Mouse (Mus musculus) lung, adult 18-20 months (tissue): ENCODE measurements around the gene Serpina3k.
A peak's percentile ranks its signal among the peaks of the same experiment; 100 is the strongest.
"Not testable (repeated sequence)": the region's sequence is repeated elsewhere in the genome, so short reads cannot be mapped to it uniquely, and the experiment has no call there.

Experiments
- DNase-seq, 2 experiments: peaks; one replicate each; pipeline ENCODE4 v3.0.0; 2022; ENCODE audit warnings: mixed read lengths in 2 of 2

Gene Serpina3k

DNA sequence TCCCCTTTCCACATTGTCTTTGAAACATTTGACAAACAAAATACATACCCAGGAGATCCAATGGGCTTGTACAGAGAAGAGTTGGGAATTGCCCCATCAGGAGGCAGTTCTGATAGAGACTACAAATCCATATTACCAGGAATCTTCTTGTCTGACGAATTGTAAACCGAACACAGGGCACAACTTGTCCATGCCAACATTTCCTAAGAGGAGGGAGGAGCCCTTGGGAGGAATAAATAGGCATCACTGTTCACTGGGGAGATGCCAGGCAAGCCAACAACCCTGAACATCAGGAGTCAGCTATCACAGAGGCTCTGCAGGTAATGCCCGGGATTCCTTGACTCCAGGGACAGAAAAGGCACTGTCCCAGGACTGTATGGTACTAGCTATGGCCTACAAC lies at the start of gene Serpina3k, which contains the start of gene Serpina3m:
Serpina3k (plus strand) TSS at position 261 of the 400 bp plus-strand sequence.
Serpina3m (plus strand) TSS at position 261 of the 400 bp plus-strand sequence.
- DNase-seq = not testable (repeated sequence)

DNA sequence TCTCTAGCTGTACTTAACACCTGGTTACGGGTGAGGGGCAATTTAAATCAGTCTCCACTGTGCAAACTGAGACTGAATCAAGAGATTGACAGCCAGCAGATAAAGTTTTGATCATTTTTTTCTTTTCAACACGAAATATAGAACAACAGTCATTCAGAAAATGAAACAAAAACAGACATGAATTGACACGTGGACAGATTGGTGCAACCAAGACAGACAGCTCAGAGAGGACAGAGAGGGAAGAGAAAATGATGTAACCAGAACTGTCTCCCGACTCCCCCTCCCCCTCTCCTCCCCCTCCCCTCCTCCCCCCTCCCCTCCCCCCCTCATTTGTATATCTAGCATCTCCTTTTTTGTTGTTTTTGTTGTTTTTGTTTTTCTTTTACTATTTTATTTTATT lies 48.4 kb upstream of the Serpina3k start:
- DNase-seq = no peak

DNA sequence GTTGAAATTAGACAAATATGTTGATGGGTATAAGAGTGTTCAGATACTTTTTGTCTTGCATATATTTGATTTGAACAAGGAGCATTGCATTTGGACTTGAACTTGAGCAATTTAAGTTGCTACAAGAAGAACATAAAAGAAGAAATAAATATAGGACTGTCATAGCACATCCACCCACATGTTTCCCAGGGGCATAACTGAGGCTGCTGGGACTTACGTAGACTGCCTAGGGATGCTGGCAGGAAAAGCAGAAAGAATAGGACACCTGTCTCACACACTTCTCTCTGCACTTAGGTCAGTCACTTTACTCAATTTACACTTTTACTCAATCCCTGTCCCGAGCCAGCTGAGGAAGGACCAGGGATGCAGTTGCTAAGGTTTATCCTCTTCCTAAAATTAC lies 44.3 kb upstream of the Serpina3k start:
- DNase-seq = no peak

DNA sequence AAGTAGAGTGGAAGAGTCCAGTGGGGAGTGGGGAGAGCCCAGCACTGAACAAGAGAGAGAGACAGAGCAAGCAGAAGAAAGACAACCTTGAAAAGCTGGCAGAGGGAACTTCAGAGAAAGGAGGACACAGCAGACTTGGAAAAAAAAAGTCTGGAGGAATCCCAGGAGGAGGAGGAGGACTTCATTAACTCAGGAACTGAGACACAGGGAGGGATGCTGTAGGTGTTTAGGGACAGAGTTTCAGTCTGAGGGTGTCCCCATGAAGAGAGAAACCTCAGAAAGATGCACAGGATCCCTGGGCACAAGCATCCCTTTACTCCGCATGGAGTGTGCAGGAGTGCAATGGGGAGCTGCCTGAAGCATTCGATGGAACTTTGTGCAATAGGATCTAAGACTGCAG lies 40.2 kb upstream of the Serpina3k start:
- DNase-seq = no peak

DNA sequence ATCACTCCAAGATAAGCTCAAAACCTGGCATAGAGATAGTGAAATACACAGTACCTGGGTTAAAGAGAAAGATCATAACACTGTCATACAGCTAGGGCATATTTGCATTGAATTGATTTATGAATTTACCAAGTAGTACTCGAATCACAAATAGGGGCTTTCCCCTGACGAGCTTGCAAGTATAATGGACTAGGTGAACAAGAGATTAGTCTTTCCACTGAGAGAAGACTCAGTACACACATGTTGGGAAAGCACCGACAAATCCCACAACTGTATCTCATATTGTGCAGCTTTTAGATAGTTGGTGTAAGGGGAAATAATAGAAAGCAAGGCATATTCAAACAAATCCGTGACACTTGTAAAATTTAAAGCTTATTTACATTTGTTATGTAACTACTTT lies 32.3 kb upstream of the Serpina3k start:
- DNase-seq = no peak

DNA sequence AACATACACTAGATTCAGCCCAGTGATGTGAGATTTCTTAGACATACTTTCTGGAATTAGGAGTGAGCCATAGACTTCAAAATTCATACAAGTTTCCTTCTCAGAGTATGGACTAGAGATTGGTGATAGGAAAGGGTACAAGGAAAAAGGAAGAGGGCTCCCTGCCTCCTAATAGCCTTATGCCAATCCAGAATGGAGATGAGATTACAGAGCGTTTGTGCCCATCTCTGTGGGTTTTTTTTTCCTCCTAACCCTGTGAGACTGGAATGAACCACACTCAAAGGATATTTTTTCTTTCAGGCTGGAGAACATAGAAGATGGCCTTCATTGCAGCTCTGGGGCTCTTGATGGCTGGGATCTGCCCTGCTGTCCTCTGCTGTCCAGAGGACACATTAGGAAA lies 24.0 kb upstream of the Serpina3k start, which contains the start of gene Serpina3j:
Serpina3j (plus strand) TSS at position 301 of the 400 bp plus-strand sequence.
- DNase-seq = no peak

DNA sequence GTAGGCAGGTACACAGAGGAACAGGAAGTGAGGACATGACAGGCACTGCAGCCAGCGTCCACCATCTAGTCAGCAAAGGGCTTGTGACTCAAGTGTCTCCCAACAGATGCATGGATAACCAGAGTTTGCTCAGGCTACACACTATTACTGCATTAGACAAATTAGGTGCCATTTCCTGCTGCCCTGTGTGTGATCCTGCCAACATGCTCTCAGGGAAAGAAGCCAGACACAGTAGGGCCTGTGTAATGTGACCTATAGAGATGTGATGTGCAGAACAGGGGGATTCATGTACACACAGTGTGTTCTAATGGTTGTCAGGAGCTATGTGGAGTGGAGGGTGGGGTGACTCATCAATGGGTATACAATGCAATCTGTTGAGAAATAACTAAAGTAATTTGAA lies 15.8 kb upstream of the Serpina3k start:
- no peak for DNase-seq

DNA sequence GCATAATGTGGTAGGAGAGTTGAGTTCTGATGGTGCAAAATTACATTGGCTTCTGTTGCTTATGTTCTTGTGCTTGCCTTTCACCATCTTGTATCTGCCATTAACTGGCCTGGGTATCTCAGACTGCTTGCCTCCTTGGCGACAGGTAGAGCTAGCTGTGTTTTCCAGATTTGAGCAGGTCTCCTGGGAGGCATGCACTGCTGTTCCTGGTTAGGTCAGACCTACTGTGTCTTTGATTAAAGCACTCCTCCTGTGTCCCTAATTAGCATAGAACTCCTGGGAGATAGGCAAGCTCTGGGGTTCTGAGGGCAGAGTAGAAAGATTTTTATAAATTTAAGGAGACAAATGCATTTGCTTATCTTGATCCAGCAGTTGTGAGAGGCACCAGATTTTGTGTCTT lies 6.6 kb upstream of the Serpina3k start:
- DNase-seq = no peak

DNA sequence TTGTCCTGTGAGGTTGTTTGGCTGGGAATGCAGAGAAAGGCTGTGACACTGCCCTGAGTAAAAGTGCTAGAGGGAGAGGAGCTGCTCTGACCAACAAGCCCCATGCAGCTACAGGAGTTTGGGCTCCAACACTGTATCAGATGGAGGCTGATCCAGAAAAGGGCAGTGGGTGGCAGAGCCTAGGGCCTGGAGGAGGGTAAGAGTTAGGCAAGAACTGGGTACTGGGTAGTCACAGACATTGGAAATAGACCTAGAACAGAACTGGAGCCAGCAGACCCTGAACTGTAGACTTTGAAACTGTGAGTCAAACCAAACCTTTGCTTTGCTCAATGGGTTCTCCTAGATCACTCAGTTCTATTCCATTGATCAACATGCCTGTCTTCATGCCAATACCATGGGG lies 1.4 kb upstream of the Serpina3k start:
- DNase-seq = not testable (repeated sequence)

DNA sequence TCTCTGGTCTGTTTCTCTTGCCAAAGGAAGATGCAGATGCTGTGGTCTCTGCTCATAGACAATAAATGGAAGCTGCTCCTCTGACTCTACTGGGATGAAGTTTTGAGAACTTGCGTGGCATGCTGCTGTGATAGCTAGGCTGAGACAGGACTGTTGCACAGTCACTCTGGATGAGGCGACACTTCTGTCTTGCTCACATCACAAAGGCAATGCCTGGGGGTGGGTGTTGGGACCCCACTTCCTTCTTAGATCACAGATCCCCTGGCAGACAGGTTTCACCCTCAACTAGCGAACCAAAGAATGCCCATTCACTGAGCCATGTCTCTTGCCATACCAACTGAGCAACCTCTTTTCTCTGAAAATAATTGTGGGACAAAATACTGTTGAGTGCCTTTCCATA lies 419 bp downstream of the Serpina3k start:
- no peak for DNase-seq

DNA sequence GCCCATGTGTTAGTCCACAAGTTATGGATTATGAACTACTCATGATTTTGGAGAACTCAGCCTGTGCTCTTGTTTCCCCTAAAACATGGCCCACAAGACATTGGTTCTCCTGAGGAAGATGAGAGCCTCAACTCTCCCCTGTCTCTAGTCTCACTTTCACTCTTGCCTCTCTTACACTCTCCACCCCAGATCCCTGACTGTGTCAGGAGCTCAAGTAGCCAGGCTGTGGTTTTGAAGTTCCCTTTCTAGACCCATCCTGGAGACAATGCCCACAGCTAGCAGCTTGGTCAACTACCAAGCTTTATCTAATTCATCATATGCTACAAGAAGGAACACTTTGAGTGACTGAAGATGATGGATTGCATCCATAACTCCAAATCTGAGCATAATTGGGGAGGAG lies 4.2 kb downstream of the Serpina3k start:
- DNase-seq = not testable (repeated sequence)

DNA sequence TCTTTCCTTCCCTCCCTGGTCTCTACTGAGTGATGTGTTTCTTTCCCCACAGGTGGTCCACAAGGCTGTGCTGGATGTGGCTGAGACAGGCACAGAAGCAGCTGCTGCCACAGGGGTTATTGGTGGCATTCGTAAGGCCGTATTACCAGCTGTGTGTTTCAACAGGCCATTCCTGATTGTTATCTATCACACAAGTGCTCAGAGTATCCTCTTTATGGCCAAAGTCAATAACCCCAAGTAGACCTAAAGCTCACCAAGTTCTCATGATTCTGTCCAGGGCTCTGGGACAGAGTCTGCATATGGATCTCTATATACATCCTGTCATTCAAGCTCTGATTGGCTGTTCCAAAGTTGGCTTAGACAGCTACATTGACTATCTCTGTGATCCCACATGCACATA lies 6.9 kb downstream of the Serpina3k start:
- no peak for DNase-seq

DNA sequence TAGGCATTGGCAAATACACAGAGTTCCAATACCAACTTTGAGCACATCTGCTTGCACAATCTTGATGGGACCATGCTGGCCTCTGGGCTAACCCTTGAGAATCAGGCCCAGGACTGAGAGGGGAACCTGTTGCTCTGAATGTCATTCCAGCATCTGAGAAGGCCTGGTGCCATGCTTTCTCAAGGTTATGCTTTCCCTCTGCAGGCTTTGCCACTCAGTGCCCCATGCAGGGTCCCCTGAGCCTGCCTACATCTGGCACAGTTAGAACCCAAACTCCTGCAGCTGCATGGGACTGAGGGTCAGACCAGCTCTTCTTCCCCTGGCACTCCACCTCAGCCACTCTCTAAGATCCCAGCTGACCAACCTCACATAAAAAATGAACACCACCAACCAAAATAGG lies 7.4 kb downstream of the Serpina3k start:
- DNase-seq = no peak

DNA sequence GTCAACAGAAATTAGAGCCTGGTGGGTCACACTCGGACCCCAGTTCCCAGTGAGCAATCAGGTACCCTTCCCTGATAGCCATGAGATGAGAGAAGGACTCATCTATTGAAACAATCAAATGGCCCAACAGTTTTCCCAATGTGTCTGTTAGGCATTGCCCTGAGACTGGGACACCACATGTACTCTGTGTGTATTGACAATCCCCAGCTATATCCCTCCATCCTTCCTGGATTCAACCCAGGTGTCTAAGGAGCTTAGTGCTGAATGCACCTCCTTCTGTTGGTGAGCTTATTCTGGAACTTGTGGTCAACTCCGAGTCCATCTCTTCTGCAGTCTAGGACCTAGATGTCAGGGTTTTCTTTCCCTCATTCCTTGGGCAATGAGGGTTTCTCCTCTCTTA lies 8.8 kb downstream of the Serpina3k start:
- DNase-seq = no peak

DNA sequence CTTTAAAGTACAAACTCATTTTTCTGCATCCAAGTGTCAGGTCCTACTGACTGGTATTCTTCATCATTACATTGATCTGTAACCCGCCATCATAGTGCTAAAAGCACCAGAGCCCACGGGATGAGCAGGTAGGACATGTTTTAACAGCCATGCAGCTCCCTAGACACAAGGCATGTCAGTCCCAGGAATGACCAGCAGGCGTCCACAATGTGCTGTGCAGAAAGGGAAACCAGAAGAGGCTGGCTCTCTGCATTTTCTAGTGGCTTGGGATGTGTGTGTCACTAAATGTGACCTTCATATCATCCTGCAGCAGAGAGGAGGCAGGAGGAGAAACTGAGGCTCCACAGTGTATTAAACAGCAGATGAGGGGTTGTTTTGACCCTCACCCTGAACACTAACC lies 13.5 kb downstream of the Serpina3k start:
- DNase-seq = peak; percentile 22 to 25

DNA sequence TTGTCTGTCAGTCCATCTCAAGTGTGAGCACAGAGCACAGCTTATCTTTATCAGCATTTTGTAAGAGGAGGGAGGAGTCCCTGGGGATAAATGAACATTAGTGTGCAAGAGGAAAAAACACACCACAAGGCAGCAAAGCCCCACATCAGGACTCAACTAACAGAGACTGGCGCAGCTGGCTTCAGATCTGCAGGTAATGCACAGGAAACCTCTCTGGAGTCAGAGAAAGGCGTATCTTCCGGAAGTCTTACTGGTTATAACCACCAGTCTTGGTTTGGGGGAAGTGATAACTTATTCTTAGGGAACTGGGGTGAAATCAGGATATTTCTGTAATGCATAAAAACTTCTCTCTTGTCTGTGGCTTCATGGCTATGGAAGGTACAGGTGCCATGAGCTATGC lies 17.7 kb downstream of the Serpina3k start:
- DNase-seq = no peak

DNA sequence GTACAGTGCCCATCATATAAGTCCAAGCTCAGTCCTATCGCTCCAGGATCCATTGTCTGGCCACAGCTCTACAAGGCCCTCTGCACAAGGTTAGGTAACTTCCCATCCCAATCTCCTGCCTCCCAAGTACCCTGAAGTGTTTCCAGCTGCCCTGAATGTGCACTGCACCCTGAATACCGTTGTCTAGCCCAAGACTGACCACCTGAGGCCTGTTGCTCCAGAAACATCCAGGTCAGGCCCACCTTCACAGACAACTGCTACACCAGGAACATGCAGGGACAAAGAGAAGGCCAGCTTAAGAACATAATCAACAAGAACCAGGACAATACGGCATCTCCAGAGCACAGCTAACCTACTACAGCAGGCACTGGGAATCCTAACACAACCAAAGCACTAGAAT lies 31.7 kb downstream of the Serpina3k start:
- no peak for DNase-seq

DNA sequence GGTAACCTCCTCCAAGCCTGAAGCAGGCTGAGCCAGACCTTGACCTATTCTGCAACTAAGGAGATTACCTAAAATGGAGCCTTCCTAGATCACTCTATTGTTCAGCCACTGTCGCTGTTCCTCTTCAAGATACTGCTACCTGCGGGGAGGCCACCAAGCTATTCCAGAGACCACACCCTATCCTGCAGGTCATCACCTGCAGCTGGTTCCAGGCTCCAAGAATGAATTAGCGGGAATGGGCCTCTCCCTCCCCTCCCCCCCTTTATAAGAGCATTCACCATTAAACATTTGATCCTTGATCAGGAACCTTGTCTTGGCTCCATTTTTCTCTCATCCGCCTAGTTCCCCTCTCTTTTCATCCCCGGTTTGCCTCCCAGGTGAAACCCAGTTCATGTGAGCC lies 38.9 kb downstream of the Serpina3k start:
- DNase-seq = not testable (repeated sequence)

DNA sequence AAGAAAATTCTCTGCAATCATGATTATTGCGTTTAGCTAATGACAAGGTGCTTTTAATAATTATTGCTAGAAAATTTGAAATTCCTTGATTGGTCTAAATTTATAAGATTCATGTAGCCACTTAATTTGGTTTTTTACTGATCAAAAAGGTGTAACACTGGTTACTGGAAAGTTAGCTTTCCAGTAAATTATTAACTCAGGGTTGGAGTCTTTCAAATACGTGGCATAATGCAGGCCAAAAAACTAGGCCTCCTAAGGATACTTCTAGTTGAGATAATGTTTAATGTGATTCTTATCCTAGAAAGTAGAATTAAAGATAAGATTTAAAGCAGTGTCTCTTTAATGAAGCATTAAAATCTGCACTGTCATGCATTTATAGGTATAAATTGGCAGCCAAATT lies 40.1 kb downstream of the Serpina3k start:
- not testable (repeated sequence) for DNase-seq

DNA sequence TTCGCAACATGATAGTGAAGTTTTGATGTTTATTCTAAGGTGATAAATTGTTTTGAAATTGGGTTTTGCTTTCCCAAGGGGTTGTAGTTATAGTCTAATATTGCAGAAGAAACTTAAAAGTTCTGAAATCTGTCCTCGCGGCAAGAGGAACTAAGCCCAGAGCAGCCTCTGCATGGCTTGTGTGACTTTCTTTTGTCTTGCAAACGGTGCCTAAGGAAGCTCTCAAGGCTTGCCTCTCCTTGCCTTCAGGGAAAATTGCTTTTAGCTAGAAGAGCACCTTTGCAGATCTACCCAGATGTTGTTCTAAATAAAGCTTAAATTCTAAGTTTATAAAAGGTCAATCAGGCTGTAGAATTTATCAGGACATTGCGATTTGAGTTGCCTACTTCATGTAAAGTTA lies 40.5 kb downstream of the Serpina3k start:
- not testable (repeated sequence) for DNase-seq

DNA sequence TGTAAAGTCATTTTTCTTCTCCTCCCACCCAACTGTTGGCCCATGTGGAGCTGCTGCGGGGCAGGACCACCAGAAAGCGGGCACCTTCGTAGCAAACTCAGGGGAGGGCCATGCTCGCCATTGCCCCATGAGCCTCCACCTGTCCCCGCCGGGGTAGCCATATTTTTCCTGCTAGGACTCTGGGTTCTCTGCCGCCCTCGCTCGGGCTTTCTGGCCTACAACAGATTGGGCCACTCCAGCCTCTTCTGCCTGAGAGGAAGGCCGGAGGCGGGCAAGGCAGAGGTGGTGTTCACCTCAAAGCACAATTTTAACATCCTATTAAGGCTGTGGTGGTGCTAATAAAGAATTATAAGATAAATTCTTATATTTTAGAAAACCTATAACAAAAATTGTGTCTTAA lies 41.6 kb downstream of the Serpina3k start:
- no peak for DNase-seq

DNA sequence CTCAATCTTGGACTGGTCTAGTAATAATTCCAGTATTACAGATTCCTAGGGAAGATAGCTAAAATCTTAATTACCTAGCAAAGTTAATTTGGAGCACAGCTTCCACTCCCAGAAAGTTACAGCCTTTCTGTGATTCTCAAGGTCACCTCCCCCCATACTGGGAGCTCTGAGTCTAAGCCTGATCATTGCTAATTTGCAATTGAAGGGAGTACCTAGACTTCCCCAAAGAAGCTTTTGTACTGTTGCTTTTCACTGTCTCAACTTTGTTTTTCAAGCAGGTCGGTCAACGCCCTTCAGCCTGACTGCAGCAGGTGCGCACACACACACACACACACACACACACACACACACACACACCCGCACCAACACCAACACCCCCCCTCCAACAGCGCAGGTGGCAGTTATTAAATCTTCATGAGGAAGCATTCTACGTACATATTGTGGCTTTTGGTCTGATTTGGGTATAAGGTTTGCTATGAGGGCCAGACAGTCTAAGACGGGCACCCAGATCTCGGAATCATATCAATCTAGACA lies 42.9 kb downstream of the Serpina3k start:
- not testable (repeated sequence) for DNase-seq

DNA sequence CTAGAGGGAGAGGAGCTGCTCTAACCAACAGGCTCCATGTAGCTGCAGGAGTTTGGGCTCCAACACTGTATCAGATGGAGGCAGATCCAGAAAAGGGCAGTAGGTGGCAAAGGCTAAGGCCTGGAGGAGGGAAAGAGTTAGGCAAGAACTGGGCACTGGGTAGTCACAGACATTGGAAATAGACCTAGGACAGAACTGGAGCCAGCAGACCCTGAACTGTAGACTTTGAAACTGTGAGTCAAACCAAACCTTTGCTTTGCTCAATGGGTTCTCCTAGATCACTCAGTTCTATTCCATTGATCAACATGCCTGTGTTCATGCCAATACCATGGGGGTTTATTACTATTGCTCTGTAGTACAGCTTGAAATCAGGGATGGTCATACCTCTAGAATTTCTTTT lies 47.7 kb downstream of the Serpina3k start:
- not testable (repeated sequence) for DNase-seq

DNA sequence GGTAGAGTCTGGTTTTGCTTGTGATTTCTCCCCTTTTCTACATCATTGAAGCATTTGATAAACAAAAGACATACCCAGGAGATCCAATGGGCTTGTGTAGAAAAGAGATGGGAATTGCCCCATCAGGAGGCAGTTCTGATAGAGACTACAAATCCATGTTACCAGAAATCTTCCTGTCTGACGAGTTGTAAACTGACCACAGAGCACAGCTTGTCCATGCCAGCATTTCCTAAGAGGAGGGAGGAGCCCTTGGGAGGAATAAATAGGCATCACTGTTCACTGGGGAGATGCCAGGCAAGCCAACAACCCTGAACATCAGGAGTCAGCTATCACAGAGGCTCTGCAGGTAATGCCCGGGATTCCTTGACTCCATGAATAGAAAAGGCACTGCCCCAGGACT lies 48.6 kb downstream of the Serpina3k start:
- DNase-seq = peak in 1 of 2 experiments; percentile 5

DNA sequence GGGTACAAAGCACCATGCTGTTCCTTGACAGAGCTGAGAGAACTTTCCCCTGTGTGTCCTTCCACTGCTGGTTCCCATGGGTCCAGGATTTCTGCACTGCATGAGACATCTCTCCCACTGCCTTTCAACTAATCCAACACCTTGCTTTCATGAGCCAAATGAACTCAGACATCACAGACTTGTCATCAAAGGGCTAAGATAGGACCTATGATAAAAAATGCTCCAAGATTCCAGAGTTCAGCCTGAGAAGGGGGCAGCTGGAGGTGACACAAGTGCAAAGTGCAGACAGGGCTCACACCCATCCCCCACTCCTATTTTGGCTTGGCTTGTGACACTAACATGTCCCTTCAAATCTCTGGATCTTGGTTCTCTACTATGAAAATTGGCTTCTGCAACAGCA lies 50.2 kb downstream of the Serpina3k start:
- DNase-seq = no peak
